Mouse (Mus musculus) activated CD4-positive, CD25-positive, alpha-beta regulatory T cell, adult 4 months (primary cell): ENCODE results near the gene Baz2b. TPM values are rescaled to one million over a fixed set of nuclear protein-coding genes. Genes with fewer than 3 reads are reported as not detected.

ENCODE experiments used
- ATAC-seq: one replicate; pipeline ENCODE4 v1.8.0; 2017
- polyA plus RNA-seq, 2 experiments: library from polyadenylated mRNA; unstranded; fragments of 100-300 nt; shearing (Covaris generic); gene quantifications; one replicate each; pipeline ENCODE4 v1.2.1; 2017

Baz2b gene
- polyA plus RNA-seq, 2 experiments from 2014 or later, result 26.0 to 32.0 TPM

DNA sequence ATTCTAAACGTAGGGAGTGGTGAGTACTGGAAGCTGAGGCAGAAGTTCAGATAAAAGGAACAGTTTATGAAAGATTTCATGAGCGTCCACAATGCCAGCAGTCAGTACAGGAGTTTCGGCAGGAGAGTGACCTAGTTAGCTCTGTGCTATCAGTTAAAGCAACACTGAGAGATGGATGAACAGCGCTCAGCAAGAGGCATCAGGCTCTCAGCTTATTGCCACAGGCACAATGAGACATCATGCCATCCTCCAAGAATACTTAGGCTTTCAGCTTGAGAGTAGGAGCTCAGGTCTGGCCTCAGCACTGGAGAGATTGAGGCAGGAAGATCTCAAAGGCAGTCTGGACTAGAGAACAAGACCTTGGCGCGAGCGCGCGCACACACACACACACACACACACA, 160.3 kb downstream of the Baz2b start:
- ATAC-seq, result no peak

DNA sequence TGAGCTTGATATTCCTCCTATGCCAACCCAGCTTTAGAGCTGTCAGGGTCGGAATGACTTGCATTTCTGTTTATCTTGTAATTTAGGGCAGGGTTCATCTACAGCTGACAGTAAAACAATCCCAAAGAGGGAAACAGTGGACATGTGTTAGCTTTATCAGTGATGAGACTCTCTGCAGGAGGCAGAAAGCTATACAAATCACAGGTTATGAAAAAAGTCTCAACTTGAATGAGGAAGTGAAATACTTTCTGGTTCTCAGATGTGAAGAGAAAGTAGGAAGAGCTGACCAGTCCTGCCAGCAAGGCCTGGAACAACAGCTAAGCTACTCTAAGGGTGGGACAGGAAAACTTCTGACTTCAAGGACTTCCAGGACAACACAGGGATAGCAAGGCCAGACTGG, 163.6 kb downstream of the Baz2b start:
- no peak for ATAC-seq

DNA sequence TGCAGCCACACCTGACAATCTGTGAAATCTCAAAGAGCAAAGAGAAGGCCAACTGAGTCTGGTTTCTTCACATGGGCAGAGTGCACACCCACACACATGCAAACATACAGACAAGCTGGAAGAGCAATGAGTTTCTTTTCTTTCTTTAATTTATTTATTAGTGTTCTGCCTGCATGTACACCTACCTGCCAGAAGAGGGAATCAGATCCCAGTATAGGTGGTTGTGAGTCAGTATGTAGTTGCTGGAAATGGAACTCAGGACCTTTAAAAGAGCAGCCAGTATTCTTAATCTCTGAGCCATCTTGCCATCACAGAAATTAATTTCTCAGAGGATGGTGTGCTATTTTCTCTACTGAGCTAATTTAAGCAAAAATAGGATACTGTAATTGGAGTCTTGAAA, 164.7 kb downstream of the Baz2b start:
- ATAC-seq, result no peak

DNA sequence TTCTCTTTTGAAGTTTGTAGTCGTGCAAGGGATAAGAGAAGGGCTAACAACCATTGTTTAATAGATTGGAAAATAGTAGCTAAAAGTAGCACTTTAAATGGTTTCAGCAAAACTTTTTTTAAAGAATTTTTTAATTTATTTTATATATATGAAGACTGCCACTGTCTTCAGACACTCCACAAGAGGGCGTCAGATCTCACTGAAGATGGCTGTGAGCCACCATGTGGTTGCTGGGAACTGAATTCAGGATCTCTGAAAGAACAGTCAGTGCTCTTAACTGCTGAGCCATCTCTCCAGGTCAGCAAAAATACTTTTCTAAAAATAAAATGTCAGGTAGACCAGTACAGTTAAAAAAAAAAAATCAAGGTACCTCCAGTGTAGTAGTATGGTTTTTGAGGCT, 165.1 kb downstream of the Baz2b start:
- no peak for ATAC-seq

DNA sequence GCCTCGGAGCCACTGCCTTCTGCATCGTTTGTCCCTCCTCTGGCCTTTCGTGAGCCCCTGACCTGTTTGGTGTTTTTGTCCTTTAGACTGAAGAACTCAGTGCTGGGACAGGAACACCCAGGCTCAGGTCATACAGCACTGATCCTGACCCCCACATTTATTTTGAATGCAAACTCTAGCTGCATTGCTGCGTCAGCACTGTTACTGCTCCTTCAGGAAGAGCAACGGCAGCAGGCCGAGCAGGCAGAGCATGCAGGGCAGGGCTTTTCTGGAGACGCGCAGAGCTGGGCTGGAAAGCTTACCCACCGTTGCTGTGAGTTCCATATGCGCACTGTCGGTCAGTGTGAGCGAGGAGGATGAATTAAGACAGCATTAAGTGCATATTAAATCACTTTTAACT, 166.9 kb downstream of the Baz2b start:
- ATAC-seq, result no peak

DNA sequence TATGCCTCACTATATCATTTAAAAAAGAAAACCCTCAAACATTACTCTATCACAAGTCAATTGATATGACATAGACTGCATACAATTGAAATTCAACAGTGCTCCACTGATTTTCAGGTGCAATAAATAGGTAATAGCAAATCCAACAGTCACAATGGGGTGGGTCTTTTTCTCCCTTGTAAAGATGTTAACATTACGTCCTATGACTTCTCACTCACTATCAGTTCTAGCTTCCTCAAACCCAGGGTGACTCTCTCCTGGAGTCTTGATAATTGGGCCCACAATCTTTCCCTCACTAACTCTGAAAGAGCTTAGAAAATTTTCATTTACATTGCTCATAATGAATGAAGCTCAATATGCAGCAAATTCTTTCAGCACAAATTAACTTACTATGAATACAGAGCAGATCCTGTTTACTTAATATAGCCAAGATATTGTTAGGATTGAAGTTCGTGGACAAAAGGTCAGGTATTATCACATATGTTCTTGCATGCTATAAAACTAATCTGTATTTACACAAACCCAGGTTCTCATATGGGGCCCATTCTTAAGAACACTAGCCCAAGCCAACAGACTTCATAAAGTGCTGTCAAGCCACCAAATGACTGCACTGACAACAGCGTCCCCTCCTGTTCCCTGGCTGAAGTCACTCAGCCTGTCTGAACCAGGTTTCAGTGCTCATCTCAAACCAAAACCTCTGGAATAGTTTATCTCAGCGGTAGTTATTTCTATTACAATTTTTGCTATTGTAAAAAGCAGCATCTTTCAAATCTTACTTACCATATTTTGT, 168.0 kb downstream of the Baz2b start:
- no peak for ATAC-seq

DNA sequence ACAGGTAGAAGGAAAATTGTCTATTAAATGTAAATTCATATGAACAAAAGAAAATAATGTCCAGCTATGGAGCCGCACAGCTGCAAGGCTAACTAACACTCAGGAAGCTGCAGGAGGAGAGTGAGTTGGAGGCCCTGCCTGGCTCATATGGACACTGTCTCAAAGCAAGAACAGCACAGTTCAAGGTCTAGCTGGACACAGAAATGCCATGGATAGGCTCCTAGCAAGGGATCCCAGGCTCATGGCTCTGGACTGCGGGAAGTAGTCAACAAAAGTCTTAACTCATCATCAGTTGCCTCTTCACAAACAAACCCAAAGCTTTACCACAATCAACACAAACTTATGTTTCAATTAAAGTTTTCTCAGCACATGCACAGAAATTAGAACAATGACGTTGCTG, 169.5 kb downstream of the Baz2b start:
- no peak for ATAC-seq

DNA sequence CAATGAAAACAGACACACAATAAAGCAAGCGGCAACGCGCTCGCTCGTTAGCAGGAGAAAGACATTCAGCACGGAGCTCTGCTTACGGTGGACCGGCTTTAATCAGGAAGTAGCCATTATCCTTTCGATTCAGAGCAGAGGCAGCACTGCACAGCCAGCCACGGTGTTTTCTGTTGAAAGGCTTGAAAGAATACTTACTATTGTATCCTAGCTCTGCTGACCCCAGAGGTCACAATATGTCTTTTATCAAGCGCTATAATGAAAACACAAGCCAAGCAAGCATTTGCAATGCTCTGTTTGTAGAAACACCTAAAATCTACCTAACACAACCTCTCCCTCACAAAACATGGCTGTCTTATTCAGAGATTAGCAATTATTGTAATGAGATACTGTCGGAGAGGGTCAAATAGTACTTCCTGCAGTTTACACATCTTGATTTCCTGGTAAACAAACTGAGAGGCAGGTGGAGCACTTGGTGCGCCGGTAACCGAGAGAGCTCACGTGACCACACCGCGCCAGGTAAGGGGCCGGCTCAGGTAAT, 172.6 kb downstream of the Baz2b start:
- peak; percentile 89 for ATAC-seq

DNA sequence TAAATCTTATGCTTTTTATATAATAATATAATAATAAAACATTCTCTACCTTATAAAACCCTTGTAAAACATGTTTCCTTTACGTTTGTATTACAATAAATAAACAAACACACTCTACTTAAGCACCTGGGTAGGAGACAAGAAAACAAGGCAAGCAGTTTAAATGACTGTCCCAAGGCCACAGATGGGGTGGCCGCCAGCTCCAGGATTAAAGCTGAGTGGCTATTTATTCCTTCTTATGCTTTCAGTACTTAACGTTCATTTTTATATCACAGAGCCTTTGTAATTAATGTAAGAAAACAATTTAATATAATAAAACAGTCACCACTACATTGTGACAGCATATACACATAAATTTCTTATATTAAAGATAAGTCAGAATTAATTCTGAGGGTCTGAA, 173.3 kb downstream of the Baz2b start:
- ATAC-seq, result no peak

DNA sequence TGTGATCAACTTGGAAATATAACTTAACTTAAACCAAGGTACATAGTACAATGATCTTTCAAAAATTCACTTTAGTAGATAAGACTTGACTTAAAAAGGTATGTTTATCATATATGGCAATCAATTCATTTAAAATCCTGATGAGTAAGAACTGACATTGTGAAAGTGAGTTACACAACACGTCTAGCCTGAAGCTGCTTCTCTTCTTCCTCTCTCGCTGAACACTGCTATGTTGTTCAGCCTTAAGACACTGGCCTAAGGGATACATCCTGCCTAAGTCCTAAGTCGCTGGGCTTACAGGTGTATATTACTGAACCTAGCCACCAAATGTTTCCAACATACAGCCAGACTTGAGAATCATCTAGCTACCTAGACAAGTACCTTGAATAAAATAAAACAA, 178.6 kb downstream of the Baz2b start:
- ATAC-seq, result no peak

DNA sequence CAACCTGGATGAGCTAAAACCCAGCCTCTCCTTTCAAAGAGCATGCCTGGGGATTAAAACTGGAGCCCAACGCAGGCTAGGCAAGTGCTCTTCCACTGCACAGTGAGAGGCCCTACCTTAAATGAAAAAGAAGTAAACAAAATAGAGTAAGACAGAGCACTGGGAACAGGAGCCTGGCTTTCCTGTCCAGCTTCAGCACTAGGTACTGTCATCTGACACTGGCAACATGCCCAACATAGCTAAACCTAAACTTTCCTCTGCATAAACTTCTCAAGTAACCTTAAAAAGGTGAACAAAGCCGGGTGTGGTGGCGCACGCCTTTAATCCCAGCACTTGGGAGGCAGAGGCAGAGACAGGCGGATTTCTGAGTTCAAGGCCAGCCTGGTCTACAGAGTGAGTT, 180.6 kb downstream of the Baz2b start:
- no peak for ATAC-seq

DNA sequence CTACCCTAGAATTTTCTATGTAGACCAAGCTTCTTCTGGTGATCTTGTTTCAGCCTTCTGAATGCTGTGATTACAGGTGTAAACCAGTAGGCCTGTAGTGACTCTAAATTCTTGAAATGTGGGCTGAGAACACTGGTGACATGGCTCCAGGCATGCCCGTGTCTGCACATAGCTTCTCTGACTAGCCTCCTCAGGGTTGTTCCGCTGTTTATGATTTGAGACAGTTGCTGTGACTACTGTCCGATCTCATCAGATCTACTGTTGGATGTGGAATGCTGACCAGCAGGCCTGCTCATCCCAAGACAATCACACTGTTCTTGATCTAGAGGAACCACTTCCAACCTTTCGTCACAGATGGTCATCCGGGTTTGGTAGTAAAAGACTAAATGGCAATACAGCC, 182.5 kb downstream of the Baz2b start:
- no peak for ATAC-seq

DNA sequence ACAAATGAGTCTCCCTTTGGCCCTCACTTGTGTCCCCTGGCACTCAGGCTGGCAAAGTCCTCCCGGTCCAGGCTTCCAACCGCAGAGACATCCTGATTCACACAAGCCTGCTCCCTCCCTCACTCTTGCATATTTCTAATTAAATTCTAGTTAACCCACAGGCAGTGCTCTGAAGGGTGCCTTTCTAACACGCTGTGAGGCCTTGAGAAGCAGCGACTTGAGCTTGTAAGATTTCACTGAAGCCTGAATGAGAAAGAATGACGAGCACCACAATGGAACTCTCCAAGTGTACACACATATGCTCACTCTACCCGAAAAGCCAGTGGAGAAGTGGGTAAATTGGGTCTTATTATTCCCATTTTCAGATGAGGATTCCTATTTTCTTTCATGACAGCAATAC, 183.1 kb downstream of the Baz2b start:
- no peak for ATAC-seq

DNA sequence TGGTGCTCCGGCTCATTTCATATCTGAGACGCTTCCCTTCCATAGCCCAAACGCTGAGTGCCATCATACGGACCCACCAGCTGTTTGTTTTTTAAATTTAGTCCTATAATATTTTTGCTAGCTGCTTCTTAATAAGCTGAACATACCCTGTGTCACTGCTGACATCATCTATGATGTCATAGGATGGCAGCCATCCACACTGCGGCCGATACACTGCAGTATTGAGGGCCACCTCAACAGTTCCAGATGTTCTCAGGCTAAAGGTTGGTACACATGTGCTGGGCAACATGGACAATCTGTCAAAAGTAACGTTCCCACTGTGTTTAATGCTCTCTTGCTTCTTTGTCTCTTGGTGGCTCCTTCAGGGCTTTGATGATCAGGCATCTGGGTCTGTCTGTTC, 185.9 kb downstream of the Baz2b start:
- no peak for ATAC-seq

DNA sequence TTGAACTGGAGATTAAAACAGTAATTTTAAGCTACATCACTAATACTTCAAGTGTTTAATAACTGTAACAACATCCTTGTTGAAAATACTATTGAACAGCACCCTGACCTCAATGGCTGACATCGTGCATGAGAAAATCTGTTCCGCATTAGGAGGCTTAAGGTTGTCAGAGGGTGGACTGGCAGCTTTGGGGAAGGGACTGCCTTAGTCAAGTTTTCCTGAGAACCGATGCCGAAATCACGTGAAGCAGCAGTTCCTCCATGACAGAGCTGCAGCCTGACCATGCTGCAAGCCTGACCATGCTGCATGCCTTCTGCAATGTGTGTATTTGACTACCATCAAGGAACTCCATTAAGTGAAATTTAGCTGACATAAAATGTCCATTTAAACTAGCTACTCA, 188.1 kb downstream of the Baz2b start:
- no peak for ATAC-seq

DNA sequence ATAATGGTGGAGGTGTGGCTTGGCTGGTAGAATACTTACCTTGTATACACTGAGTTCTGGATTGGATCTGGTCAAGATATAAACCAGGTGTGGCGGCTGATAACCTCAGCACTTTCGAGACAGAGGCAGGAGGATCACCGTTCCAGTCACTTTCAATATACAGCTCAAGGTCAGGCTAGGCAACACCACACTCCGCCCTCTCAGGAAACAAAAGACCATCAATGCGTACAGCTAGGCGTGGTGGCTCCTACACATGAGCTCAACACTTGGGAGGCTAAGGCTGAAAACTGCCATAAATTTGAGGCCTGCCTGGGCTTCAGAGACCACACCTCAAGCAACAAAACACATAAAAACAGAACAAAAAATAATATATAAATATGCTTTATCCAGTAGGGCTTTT, 188.5 kb downstream of the Baz2b start:
- ATAC-seq, result no peak

DNA sequence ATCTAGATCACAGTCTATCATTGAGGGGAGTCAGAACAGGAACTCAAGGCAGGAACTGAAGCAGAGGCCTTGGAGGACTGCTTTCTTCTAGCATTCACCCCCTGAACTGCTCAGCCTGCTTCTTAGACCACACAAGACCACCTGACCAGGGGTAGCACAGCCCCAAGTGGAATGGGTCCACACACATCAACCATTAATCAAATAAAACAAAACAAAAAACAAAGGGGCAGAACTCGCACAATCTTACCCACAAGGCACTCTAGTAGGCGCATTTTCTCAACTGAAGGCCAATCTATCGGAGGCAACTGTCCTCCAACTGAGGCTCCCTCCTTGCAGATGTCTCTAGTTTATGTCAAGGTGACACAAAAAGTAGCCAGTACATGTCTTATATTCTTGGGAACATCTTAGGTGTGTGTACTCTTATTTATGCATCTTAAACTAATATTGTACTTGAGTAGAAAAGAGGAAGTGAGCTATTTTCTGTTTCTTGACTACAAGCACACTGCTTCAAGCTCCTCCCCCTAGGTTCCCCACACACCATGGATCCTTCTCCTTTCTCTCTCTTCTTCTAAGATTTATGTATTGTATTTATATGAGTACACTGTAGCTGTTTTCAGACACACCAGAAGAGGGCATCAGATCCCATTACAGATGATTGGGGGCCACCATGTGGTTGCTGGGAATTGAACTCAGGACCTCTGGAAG, 189.9 kb downstream of the Baz2b start:
- ATAC-seq, result peak; percentile 13

DNA sequence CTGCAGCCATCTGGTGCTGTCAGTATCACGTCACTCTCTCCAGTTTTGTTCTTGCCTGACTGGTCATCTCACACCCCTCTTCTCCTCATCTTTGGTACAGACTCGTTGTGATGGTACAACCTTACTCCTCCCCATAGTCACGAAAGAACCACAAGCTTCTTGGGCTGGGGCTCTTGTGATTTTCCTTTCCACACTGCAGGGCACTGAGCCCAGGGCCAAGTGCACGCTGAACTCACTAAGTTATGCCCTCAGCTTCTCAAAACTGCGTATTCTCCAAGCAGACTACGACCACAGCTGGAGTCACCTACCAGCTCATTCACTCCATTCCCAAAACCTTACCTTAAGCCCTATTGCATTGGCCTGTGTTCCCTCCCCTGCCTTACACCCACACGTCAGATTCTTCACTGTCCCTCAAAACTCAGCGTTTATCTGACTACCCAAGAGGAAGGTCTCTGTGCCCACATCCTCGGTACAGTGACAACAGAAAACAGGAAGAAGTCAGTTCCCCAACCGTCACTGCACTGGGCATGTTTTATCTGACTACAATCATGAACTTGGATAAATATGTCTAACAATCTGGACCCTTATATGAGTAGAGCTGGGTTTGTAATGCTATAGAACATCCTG, 190.7 kb downstream of the Baz2b start:
- peak; percentile 94 for ATAC-seq

DNA sequence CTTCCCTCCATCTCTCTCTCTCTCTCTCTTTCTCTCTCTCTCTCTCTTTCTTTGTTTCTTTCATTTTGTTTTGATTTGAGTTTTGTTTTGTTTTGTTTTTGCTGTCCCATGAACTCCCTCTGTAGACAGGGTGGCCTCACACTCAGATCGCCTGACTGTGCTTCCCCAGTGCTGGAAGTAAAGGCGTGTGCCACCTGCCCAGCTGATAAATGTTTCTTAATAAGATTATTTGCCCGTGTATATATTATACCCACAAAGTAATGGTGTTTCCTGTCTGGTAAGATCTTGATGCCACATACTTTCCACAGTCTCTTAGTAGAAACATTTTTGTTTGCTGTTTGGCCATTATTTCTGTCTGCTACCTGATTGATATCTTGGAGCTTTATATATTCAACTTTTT, 198.1 kb downstream of the Baz2b start:
- no peak for ATAC-seq

DNA sequence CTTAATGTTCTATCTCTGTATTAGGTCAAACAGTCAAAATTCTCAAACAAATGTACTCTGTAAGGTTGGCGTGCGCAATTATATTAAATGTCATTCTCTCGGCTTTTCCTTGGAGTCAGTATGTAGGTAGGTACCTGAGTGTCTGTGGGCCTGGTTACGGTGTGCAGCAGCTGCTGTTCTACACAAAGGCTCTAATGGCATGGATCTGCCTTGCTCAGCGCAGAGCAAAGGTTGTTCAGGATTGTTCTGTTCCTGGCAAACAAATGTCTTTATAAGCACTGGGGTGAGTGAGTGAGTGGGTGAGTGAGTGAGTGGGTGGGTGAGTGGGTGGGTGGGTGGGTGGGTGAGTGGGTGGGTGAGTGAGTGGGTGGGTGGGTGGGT, 206.0 kb downstream of the Baz2b start:
- ATAC-seq, result no peak

DNA sequence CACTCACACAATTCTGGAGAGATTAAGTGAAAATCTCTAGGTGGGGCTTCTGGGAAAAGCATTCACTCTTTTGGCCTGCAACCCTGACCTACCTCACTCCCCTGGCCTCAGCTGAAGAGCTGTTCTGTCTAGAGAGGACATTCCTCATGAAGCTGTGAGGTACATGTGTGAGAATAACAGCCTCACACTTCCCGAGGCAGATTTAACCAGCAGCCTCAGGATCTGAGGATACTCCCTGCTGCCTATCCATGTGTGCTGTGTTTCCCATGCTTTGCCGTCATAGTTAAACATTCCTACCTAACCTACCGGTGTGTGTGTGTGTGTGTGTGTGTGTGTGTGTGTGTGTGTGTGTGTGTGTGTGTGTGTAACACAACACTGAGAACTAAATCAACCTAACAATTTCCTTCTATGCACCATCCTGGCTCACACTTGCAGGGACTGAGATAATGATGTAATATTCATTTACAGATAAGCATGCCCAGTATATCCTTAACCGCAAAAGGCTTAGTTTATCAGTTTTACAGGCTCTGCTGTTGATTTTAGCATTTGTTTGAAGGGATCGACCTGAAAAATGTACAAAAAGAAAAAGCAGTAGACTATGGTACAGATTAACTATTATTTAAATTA, 206.5 kb downstream of the Baz2b start:
- ATAC-seq, result no peak

DNA sequence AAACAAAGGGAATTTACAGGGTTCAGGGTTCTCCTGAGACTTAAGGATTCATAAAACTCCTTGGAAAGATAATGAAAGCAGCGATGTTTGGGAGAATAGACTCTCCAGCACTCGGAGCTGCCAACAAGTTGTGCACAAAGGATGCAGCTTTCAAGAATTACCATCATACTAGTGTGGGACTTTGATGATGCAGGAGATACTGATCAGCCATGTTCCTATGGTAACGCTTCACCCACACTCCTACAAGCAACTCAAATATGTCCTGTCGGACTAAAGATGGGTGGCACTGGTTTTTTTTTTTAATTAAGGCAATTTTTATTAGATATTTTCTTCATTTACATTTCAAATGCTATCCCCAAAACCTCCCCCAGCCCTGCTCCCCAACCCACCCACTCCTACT, 209.4 kb downstream of the Baz2b start:
- ATAC-seq, result peak; percentile 66

DNA sequence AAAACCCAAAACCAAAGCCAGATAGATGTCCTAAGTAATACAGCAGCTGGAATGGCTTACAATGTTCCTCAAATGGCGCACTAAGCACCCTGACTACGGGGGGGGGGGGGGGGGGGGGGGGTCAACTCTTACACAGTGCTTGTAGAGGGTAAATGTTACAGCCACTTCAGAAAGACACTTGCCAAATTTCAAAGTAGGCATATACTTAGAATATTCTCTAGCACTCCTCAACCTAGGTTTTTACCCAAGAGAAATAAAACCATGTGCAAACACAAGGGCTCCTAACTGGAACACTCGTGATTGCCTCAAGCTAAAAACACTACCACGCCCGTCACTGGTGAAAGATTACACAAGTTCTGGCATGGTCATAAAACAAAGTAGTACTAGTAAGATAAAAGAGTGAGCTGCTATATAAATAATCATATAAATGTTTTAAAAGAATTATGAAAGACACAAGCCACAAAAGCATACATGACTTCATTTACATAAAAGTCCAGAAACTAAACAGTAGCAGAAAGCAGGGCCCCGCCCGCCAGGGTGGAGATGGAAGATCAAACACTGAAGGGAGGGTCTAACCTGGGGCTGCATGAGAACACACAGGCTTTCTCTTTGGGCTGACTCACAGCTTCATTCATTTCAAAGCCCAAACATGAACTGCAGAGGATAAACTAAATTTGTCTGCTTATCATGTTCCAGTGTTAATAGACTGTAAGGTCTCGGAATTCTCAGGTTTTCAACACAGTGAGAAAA, 212.0 kb downstream of the Baz2b start:
- ATAC-seq, result no peak
